Mouse (Mus musculus) large intestine, adult 2 months (tissue): ENCODE results near the gene Olfr1513. TPM values are rescaled to one million over a fixed set of nuclear protein-coding genes. Genes with fewer than 3 reads are reported as not detected.
"Not testable (repeated sequence)": the region's sequence is repeated elsewhere in the genome, so short reads cannot be mapped to it uniquely, and the experiment has no call there.

Experiments
- DNase-seq: peaks from one replicate; pipeline ENCODE4 v3.0.0-alpha.2; 2012; ENCODE audit warnings: low read depth, low spot score
- WGBS: fragments of 180-500 bp; shearing (Covaris S2); methylation state at CpG from one replicate; pipeline ENCODE4 v1.1.7; 2018; 5-methylcytosine and 5-hydroxymethylcytosine counted together
- polyA plus RNA-seq: library from polyadenylated mRNA; depleted of rRNA; stranded (reverse); fragments of >200 nt; gene quantifications from 2 replicates; pipeline ENCODE4 v1.2.3, GENCODE M21; 2012; rRNA removed

The Olfr1513 gene
- polyA plus RNA-seq, 1 experiment = not detected

- DNase-seq = no peak
- 92% methylated on average over 26 of the region's 26 CpGs for WGBS
Measured at GRCm38 (mm10) chr14:52313931-52314807, 42.0 kb downstream of the Olfr1513 start.

- no peak for DNase-seq
- WGBS = 88% methylated on average over 2 of the region's 2 CpGs
Measured at GRCm38 (mm10) chr14:52310906-52311305, 45.3 kb downstream of the Olfr1513 start.

GRCm38 (mm10) chr14:52310343-52310742 lies 45.9 kb downstream of the Olfr1513 start:
- DNase-seq = not testable (repeated sequence)
- WGBS = 90% methylated on average over 6 of the region's 6 CpGs

GRCm38 (mm10) chr14:52306100-52306499 lies 50.1 kb downstream of the Olfr1513 start:
- DNase-seq = no peak
- 97% methylated on average over 2 of the region's 2 CpGs for WGBS

GRCm38 (mm10) chr14:52304644-52305271 lies 51.5 kb downstream of the Olfr1513 start, which contains the start of gene Mettl3:
TSS of gene Mettl3 (minus strand) at chr14:52305128.
- DNase-seq = peak; percentile 86
- under 1% methylated on average over 46 of the region's 46 CpGs for WGBS

GRCm38 (mm10) chr14:52303517-52303916 lies 52.7 kb downstream of the Olfr1513 start:
- DNase-seq = not testable (repeated sequence)
- 77% methylated on average over 3 of the region's 3 CpGs for WGBS

Other genes starting within 250 kb of the Olfr1513 start
- 0.84 and 1.6 TPM in 2 replicates for gene Rpgrip1, start 245.7 kb downstream of the Olfr1513 start, polyA plus RNA-seq
- 10.9 and 11.5 TPM in 2 replicates for gene Supt16, start 159.0 kb downstream of the Olfr1513 start, polyA plus RNA-seq
- gene Chd8, start 98.6 kb downstream of the Olfr1513 start, polyA plus RNA-seq = 20.0 and 23.9 TPM in 2 replicates
- gene Tox4, start 77.3 kb downstream of the Olfr1513 start, polyA plus RNA-seq = 21.6 and 28.6 TPM in 2 replicates
- gene Rab2b, start 76.9 kb downstream of the Olfr1513 start, polyA plus RNA-seq = 3.6 and 4.8 TPM in 2 replicates
- gene Mettl3, start 51.3 kb downstream of the Olfr1513 start, polyA plus RNA-seq = 14.1 and 14.4 TPM in 2 replicates
- 1.0 and 1.7 TPM in 2 replicates for gene Sall2, start 27.6 kb downstream of the Olfr1513 start, polyA plus RNA-seq
- not detected in 2 replicates for gene Olfr1512, start 22.8 kb upstream of the Olfr1513 start, polyA plus RNA-seq
- gene Olfr1511, start 41.0 kb upstream of the Olfr1513 start, polyA plus RNA-seq = not detected in 2 replicates
- gene Olfr1510, start 58.0 kb upstream of the Olfr1513 start, polyA plus RNA-seq = not detected in 2 replicates
- not detected in 2 replicates for gene Olfr1509, start 86.6 kb upstream of the Olfr1513 start, polyA plus RNA-seq
- gene Olfr1508, start 111.1 kb upstream of the Olfr1513 start, polyA plus RNA-seq = not detected in 2 replicates
- gene Olfr1507, start 139.3 kb upstream of the Olfr1513 start, polyA plus RNA-seq = not detected in 2 replicates